Mouse (Mus musculus): ENCODE measurements around the gene Trak1. TPM values are rescaled to one million over a fixed set of nuclear protein-coding genes. Genes with fewer than 3 reads are reported as not detected.
A peak's percentile ranks its signal among the peaks of the same experiment; 100 is the strongest.
"Not testable (repeated sequence)": the region's sequence is repeated elsewhere in the genome, so short reads cannot be mapped to it uniquely, and the experiment has no call there.

Gene Trak1
- total RNA-seq, 2 experiments from 2014 or later = 288 to 301 TPM

DNA sequence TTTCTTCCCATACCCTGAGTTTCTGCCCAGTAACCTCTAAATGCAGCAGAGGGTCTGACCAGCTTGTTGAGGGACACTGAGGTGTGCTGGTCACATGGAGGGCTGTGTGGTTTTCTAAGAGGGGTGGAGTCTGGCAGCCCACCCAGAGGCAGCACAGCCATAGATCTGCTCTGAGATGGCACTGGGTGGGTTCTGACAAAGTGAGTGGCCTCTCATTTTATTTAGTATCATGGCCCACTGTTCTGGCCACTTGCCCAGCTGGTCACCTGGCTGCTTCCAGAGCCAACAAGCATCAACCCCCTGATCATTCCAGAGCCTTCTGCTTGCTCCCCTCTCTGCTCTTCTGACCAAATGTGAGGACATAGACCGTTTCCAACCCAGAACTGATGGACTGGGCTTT is 144.8 kb downstream of the Trak1 start:
- peak; percentile 31 for DNase-seq

DNA sequence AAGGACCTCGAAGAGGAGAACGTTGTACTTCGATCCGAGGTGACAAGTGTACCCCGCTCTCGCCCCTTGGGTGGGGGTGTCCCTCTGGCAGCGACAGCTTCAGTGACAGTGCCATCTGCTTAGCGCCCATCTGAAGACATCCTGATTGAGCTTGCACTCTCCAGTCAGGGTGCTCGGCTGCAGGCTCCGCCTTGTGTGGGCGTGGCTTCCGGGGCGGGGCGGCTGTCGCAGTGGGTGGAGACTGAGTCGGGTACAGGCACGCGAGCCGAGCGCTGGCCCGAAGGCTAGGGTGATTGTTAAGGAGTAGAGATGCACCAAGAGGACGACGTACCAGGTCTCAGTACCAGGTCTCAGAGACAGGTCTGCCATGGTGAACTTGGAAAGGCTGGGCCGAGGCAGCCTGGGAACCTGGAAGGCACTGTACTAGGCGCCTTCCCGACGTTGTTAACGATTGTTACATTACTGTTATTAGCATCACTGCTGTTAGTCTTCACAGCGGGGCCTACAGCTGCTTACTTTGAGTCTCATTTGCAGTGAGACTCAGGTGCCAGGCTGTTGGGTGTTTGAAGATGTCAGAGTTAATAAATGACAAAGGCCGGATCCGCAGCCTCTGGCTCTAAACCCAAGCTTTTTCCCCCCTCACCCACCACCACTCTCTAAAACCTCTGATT is 146.5 kb downstream of the Trak1 start:
- DNase-seq = peak; percentile 26

DNA sequence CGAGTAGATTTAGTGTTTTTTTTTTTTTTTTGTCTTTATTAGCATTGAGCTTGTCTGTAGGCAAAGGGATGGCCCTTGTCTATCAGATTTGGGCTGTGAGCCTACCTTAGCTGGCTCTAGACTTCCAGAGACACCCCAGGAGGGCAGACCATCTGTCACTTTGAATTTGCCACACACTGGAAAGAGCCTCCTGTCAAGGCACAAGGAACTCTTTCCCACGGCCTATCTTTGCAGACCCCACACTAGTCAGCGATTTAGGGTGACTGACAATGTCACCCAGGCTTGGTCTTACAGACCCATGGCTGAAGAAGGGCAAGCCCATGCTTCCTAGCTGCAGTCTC is 147.0 kb downstream of the Trak1 start:
- no peak for DNase-seq

DNA sequence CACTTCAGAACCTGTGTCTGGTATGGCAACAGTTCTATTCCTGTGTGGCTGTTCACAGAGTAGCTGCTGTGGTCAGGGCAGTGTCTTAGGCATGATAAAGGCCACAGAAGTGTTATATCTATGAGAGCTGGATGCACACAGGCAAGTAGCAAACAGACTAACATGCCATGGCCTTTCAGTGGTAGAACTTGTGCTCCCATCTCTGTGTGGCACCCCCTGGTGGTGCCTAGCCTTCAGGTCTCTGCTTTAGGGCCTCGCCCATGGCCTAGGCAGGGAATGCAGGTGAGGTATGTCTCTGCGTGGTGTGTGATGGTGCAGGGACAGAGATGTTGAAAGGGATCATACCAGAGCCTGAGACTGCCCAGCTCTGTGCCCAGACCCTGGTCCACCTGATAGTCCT is 148.1 kb downstream of the Trak1 start:
- peak; percentile 41 for DNase-seq

DNA sequence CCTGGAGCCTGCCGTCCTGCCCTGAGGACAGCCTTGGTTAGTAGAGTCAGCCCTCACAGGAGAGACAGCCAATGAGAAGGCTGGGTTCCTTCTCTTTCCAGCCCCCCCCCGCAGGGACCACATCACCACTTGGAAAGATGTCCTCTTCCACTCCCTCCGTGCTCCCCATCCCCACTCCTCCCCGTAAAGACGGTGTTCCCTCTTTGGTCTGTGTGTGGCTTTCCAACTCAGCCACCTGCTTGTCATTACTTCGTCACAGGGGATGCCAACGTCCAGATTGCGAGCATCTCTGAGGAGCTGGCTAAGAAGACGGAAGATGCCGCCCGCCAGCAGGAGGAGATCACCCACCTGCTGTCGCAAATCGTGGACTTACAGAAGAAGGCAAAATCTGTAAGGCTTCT is 149.1 kb downstream of the Trak1 start:
- DNase-seq = no peak

DNA sequence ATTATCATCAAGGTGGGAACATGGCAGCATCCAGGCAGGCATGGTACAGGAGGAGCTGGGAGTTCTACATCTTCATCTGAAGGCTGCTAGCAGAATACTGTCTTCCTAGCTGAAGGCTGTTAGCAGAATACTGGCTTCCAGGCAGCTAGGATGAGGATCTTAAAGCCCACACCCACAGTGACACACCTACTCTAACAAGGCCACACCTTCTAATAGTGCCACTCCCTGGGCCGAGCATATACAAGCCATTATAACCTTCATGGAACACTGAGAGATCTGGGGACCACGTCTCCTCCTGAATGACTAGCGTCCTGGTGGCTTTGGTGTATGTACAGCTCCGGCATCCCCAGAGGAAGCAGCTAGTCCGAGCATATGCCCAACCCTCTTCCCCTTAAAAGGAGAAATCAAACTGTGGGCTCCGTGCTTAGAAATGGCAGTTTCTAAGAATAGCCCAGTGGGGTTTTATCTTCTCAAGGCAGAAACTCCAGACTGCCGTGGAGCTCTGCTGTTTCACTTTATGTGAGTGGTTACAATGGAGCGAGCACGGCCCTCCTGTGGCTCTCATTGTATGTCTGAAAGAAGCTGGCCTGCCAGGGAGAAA is 155.1 kb downstream of the Trak1 start:
- DNase-seq = not testable (repeated sequence)

DNA sequence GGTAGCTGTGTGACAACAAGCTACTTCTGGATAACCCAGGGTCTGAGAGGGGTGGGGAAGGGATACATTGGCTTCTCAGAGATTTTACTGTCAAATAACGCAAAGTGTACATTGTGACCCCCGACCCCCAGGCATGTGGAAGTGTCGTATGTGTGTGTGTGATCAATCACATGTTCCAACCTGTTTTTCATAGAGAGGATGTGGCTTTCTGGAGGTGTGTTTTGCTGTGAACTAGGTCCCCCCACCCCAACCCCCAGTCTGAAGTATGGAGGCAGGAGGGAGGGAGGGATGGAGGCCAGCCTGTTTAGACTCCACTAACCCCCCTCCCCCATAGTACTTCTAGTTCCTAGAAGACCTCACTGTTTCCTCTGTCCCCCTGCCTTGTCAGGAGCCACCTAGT is 157.6 kb downstream of the Trak1 start:
- no peak for DNase-seq

DNA sequence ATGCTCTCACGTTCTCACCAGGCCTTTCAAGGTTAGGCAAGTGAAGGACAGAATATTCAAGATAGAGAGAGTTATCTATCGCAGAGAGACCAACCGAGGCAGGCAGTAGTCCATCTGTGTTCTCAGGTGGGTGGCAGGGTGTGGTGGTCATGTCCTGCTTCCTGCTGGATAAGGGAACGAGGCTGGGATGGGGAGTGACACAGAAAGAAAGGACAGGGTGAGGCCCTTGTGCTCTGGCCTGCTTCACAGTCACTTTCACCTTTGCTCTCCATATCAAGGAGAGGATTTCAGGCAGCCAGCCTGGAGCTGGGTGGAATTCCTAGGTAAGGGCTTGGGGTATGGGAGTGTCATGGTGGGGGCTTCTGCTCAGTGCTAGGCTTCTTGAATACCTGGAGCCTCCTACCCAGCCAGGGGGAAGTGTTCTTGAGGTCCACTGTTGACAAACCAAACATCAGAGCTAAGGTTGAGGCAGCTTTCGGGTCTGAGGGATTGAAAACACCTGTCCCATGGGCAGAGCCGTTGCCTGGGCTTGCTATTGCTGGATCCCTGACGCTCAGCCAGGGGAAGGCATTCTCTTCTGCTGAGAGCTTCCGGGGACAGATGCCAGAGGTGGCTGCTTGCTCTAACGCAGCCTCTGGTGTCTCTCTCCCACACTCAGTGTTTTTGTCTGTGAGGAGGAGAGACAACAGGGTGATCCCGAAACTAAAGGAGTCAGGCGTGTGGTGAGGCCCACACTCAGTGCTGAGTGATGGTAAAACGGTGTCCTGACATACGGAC is 159.6 kb downstream of the Trak1 start:
- peak; percentile 32 for DNase-seq

DNA sequence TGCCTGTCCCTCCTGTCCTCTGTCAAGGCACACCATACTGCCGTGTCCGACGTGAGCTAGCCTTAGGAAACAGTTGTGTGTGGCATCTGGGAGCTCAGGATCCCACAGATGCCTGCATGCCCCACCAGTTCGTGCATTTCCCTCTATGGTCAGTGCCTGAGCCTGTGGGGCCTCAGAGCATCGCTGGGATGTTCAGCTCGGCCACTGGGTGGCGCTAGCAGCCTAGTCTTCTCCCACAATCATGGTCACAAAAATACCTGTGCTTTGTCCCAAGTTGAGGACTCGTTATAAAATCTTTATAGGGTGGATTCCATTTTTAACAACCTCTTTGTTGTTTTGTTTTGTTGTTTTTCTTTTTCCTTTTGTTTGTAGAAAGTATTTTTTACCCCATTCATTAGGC is 161.2 kb downstream of the Trak1 start:
- peak; percentile 71 for DNase-seq

DNA sequence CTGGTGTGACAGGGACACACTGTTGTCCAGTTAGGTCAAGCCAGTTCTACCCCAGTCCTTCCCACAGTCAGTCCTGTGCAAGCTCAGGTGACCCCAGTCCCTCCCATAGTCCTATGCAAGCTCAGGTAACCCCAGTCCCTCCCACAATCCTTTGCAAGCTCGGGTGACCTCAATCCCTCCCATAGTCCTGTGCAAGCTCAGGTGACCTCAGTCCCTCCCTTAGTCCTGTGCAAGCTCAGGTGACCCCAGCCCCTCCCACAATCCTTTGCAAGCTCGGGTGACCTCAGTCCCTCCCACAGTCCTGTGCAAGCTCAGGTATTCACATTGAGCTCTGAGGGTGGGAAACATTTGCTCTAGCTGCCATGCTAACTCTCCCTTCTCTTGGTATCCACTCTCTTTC is 162.6 kb downstream of the Trak1 start:
- DNase-seq = no peak

DNA sequence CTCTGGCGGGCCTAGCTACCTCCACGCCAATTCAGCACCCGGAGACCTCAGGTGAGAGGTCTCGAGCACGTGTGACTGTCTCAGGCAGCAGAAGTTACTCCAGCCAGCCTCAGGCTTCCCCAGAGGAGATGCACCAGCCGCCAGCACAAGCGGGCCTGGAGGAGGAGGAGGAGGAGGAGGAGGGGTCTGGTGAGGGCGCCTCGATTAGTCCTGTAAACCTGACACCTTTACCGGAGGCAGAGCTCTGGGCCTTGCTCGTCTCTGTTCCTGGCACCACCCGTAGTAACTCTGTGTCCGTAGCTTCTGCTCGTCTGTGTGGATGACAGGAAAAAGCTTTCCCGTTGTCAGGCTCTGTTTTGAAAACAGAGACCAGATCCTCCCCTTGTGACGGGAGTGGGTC is 163.2 kb downstream of the Trak1 start:
- no peak for DNase-seq

DNA sequence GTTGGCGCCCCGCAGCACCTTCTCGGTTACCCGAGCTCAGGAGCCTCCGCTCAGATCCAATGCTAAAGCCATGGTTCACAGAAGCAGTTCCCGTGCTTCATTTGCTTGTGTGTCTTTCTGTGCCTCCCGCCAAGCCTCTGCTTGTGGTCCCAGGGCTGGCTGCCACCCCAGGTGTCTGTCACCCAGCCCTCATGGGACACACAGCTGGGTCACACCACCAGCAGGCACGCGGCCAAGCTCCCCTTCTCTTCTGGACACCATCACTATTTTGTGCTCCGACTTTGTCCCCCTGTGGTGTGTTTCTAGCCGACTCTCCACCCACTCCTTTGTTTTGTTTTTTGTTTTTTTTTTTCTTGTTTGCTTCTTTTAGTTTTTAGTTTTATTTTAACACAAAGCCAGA is 170.2 kb downstream of the Trak1 start:
- DNase-seq = peak; percentile 56

DNA sequence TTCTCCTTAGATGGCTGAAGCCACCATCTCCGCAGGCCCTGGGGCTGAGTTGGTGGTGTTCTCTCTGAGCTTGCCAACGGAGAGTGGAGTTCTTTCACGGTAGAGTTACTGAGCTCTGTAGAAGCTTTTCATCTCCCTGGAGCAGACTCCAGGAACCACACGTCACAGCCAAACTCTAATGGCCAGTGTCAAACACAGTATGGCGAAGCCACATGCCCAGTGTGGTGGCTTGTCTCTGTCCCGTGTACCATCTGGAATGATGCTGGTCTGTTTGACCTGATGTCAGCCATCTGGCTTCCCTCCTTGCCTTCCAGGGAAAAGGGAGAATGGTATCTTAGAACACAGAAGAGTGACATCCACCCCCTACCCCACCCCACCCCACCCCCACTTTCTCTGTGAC is 172.4 kb downstream of the Trak1 start:
- DNase-seq = no peak

DNA sequence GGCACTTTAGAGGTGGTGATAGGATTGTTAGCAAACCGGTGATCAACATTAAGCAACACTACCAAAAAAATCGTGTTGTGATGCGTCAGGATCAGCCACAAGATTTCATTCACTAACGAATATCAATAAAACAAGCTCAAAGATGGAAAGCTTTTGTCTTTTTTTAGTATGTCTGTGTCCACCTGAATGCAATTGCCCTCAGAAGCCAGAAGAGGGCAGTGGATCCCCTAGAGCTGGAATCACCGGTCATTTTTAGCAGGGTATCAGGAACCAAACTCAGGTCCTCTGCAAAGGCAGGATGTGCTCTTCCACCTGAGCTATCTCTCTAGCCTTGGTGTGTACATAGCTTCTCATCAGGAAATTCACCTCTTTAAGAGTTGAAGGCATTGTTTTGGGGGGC is 177.5 kb downstream of the Trak1 start:
- DNase-seq = no peak

DNA sequence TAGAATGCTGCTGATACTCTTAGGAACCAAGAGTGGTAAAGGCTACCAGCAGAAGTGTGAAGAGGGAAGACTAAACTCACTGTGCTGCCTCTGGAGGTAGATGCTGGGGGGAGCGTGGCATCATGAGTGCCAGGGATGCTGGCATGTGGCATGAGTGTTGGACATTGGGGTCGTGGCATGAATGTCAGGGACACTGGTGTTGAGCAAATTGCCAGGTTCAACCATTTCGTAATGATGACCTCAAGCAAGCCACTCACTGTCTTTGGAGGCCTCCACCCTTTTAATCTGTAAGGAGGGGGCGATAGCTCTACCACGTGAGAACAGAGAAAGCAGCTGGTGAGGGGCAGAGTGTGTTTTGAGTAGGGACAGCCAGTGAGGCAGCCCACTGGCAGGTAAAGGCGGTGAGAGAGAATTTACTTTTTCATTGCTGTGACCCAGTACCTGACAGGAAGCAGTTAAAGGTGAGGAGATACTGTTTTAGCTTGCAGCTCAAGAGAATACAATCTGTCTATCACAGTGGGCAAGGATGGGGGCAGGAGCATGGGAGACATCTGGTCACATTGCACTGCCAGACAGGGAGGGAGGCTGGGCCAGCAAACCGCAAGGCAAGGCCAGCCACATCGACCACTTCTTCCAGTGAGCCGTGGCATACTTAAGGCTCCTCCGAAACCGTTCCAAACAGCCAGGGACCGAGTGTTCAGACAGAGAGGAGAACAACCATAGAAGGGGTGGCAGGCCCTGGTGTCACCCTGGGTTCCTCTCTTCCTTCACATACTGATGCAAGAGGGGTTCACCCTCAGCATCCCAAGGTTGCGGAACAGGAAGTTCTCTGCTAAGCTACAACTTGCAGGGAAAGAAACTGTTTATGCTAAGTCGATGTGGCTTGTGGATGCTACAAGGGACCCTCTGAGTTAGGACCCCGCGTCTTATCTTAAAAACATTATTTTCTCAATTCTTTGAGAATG is 178.5 kb downstream of the Trak1 start:
- DNase-seq = no peak

DNA sequence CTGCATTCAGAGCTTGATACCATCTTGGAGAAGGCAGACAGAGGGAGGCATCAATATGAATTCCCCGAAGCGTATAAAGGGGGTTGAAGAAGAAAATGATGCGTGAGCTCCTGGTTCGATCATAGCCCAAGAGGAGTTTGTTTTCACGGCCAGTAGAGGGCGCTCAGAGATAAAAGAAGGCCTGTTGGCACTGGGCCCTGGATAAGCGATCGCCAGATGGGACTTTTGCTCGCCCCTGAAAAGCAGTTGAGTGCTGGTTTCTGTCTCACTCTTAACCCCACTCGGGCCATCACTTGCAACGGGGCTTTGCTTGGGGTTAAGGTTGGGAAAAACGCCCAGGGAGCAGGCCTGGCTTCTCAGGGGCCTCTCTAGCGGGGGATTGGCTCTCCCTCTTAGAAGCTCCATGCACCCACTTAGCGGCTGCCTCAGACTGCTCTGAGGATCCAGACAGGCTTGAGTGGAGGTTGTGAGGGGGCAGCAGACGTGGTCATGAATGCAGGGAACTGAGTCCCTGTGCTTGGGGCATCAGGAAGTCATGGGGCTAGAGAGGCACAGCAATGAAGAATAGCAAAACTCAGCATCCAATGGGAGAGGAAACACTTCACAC is 180.1 kb downstream of the Trak1 start:
- peak; percentile 80 for DNase-seq

DNA sequence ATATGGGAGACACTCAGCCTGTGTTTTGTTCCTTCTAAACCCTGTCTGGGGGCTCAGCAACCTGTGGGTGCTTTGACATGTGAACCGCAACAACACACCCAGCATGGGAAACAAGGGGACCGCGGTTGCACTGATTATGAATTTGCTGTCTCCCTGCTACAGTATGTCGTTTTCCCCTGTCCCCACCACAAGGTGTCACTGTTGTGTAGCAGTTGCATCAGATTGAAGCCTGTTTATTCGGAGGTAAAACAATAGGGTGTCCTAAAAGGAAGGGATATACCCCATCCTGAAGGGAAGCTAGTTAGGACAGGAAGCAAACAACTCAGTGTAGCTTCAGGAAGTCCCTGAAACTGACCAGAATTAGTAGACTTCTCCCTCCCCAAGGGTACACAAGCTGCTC is 182.2 kb downstream of the Trak1 start:
- DNase-seq = peak; percentile 79

DNA sequence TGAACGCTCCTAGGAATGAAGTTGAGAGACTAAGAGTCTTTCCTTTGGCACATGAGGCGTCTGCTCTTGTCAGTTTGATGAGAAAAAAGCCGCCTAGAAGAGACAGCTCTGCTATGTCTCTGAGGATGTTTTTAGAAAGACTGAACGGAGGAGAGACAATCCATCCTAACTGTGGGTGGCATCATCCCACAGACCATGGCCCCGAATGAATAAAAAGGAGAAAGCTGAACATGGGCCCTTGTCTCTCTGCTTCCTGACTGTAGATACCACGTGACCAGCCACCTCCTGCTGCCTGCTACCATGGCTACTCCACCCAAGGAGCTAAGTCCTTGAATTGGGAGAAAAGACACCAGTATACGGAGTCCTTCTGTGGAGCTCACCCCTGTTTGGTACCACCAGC is 189.9 kb downstream of the Trak1 start:
- no peak for DNase-seq

DNA sequence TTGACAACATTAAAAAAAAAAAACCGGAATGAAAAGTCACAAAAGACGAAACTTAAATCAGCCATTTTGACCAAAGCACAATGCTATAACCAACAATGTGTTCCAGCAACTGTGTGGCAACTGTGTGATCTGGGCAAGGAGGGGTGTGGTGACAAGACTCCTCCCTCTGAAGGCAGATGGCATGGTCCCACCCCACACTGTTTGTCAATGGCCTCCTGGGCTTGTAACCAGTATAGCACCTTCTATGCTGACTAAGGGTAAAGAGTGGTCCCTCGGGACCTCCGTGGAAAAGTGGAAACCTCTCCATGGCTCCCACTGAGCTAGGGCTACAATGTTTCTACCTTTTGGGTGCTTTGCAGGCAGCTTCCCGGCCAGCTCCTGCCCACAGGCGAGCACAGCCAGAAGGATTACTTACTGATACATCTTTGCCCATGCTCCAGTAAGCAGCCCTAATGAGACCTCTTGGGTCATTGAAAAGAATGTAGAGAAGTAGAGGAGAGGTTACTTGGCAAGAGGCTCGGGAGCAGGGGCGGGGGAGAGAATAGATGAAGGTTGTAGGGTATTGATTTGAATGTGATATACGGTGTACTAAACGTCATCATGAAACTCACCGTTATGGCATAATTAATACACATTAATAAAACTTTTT is 194.4 kb downstream of the Trak1 start:
- DNase-seq = no peak

DNA sequence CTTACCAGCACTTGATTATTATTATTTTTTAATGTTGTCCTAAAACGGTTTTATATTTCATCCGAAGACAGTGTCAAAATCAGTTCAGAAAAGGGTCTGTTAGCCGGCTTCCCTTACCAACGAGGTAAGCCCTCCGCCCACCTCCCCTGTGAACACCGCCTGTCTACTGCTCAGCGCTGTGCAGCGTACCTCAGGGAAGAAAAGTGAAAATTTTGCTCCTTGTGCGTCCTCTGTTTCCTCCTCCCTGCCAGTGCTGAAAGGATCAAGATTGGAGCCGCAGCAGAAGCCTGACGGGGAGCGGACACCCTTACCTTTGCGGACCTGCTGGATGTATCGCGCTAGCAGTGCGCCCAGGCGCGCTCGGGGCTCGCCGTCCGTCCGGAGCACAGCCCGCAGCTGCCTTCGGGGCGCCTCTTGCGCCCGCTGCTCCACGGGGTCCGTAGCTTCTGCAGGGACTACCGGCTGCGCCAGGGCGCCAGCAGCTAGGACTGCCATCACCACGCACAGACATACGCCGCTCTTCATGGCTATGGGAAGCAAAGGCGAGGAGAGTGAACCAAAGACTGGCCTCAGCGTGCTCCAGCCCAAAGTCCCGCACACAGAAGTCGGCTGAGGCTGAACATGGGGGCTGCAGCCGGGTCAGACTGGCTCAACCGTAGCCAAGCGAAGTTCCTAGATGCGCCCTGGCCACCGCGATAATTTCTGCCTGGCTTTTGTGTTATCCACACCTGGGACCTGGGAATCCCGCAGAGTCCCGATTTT is 196.9 kb downstream of the Trak1 start:
- no peak for DNase-seq

DNA sequence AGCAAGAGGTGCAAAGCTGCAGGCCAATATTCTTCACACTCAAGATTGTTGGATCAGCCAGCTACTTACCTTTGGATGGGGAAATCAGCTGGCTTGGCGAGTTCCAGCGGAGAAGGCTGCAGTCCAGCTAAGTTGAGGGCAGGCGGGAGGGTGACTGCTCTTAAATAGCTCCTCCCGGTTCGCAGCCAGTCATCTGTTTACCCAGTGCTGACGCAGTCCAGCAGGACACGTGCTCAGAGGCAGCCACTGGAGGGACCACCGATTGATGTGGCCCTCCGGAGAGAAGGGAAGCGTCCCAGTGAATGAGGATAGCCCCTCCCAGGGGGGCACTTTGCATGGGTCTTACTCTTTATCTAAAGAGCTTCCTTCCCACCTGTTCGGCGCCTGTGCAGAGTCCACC is 198.2 kb downstream of the Trak1 start, which contains the start of gene Cck:
Cck (minus strand) TSS at position 166 of the 400 bp plus-strand sequence.
- peak; percentile 48 for DNase-seq
